Mouse (Mus musculus) cerebellum, adult 9-10 months (tissue): ENCODE measurements at regions not wholly inside any gene's neighbourhood (a gene's known extent, or its start where the extent isn't known, plus 50 kb on each side); places are given as distances from the start of the nearest gene placed in this dataset.

ENCODE experiments used
- DNase-seq: peaks from one replicate; pipeline ENCODE4 v3.0.0; 2022

DNA sequence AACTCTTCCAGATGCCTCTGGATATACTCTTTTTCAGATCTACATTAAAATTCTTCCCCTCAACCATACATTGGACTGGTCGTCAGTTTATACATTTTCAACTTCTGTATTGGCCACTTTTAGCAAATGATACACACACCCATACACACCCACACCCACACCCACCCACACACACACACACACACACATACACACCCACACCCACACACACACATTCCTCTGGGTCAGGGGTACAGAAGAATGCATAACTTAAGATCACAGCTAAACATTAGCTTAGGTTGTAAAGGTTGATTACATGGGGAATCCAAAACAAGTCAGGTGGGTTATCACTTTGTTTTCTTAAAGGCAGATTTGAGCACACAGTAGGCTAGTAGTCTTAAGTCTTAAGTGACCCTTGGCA, 75.9 kb upstream of the Gm6657 start:
- DNase-seq, result no peak

- DNase-seq, result no peak
Measured at GRCm38 (mm10) chr12:78119246-78119645, 74.8 kb upstream of the Gm6657 start.

GRCm38 (mm10) chr12:78119855-78120254, 74.2 kb upstream of the Gm6657 start:
- DNase-seq, result no peak

- no peak for DNase-seq
Measured at GRCm38 (mm10) chr12:78129130-78129845, 64.8 kb upstream of the Gm6657 start.

GRCm38 (mm10) chr12:78132016-78132797, 61.8 kb upstream of the Gm6657 start:
- no peak for DNase-seq

DNA sequence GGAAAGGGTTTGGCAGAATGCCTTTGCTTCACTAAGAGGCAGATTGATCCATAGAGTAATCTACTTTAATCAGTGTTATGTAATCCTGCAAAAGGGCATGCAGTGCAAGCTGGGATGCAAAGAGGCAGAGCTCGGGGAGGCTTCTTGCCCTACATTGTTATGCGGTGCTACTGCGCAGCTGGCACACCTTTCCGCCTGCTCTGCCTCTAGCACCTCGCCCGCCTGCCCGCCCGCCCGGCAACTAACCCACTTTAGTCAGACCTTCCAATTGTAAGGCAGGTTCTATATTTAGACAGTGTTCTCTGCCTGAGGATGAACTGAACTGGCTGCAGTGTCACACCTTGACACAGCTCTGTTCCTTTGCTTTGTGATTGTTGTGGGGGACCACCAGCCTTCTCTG, 60.7 kb upstream of the Gm6657 start:
- DNase-seq, result peak; percentile 20

GRCm38 (mm10) chr12:78133984-78134383, 60.1 kb upstream of the Gm6657 start:
- no peak for DNase-seq

GRCm38 (mm10) chr12:78137196-78137595, 56.8 kb upstream of the Gm6657 start:
- DNase-seq, result no peak

- DNase-seq, result no peak
Measured at GRCm38 (mm10) chr12:78138467-78138866, 55.6 kb upstream of the Gm6657 start.
